Mouse (Mus musculus): ENCODE results near the gene Celsr3.

Celsr3 gene

GRCm38 (mm10) chr9:108825820-108826699 is at the start of gene Celsr3:
Gene Celsr3 (plus strand): TSS chr9:108826320.
- DNase-seq (ENCODE audit: low spot score) = no peak

GRCm38 (mm10) chr9:108776614-108777013 is 49.5 kb upstream of the Celsr3 start:
- DNase-seq (ENCODE audit: low spot score) = no peak

- no peak for DNase-seq (ENCODE audit: low spot score)
Measured at GRCm38 (mm10) chr9:108777276-108777675, 48.8 kb upstream of the Celsr3 start.

- no peak for DNase-seq (ENCODE audit: low spot score)
Measured at GRCm38 (mm10) chr9:108780959-108781358, 45.2 kb upstream of the Celsr3 start.

- DNase-seq (ENCODE audit: low spot score) = no peak
Measured at GRCm38 (mm10) chr9:108781891-108782290, 44.2 kb upstream of the Celsr3 start.

- no peak for DNase-seq (ENCODE audit: low spot score)
Measured at GRCm38 (mm10) chr9:108782836-108783547, 43.1 kb upstream of the Celsr3 start.

- DNase-seq (ENCODE audit: low spot score) = peak; percentile 86
Measured at GRCm38 (mm10) chr9:108783548-108784463, 42.3 kb upstream of the Celsr3 start, which contains the start of gene Ip6k2. Gene Ip6k2 (plus strand): TSS chr9:108783796.

- no peak for DNase-seq (ENCODE audit: low spot score)
Measured at GRCm38 (mm10) chr9:108785416-108785815, 40.7 kb upstream of the Celsr3 start.

- no peak for DNase-seq (ENCODE audit: low spot score)
Measured at GRCm38 (mm10) chr9:108786494-108786893, 39.6 kb upstream of the Celsr3 start.

GRCm38 (mm10) chr9:108787080-108787479 is 39.0 kb upstream of the Celsr3 start:
- DNase-seq (ENCODE audit: low spot score) = no peak

GRCm38 (mm10) chr9:108788713-108789112 is 37.4 kb upstream of the Celsr3 start:
- no peak for DNase-seq (ENCODE audit: low spot score)

GRCm38 (mm10) chr9:108792307-108792706 is 33.8 kb upstream of the Celsr3 start:
- no peak for DNase-seq (ENCODE audit: low spot score)

GRCm38 (mm10) chr9:108792730-108793129 is 33.4 kb upstream of the Celsr3 start:
- no peak for DNase-seq (ENCODE audit: low spot score)

GRCm38 (mm10) chr9:108795281-108795680 is 30.8 kb upstream of the Celsr3 start:
- DNase-seq (ENCODE audit: low spot score) = no peak

- peak; percentile 34 for DNase-seq (ENCODE audit: low spot score)
Measured at GRCm38 (mm10) chr9:108795762-108796161, 30.4 kb upstream of the Celsr3 start.

- no peak for DNase-seq (ENCODE audit: low spot score)
Measured at GRCm38 (mm10) chr9:108796351-108796981, 29.7 kb upstream of the Celsr3 start.

- DNase-seq (ENCODE audit: low spot score) = no peak
Measured at GRCm38 (mm10) chr9:108797477-108797876, 28.6 kb upstream of the Celsr3 start.

- no peak for DNase-seq (ENCODE audit: low spot score)
Measured at GRCm38 (mm10) chr9:108798508-108799075, 27.5 kb upstream of the Celsr3 start.

GRCm38 (mm10) chr9:108799564-108799963 is 26.6 kb upstream of the Celsr3 start:
- no peak for DNase-seq (ENCODE audit: low spot score)

- no peak for DNase-seq (ENCODE audit: low spot score)
Measured at GRCm38 (mm10) chr9:108805768-108806167, 20.4 kb upstream of the Celsr3 start.

GRCm38 (mm10) chr9:108806379-108806778 is 19.7 kb upstream of the Celsr3 start:
- no peak for DNase-seq (ENCODE audit: low spot score)
